Mouse (Mus musculus): ENCODE data around the gene Mars2. TPM values are rescaled to one million over a fixed set of nuclear protein-coding genes. Genes with fewer than 3 reads are reported as not detected.

Gene Mars2
- polyA plus RNA-seq, 1 experiment from 2014 or later: 2.8 TPM

- Histone ChIP-seq H3K27ac (ENCODE audit: low read depth, low read length) (no peak overlapping the region), H3K27me3 (ENCODE audit: control insufficient read depth, insufficient read depth, low read length) (peaks cover 2% of the 10 kb centered on the region; the same call in 1 of the 2 replicates), H3K4me2 (no peak overlapping the region), H3K4me1 (ENCODE audit: control insufficient read depth, insufficient read depth, low read length) (peaks cover 8% of the 10 kb centered on the region; the same call in 1 of the 2 replicates), H3K36me3 (ENCODE audit: control insufficient read depth, insufficient read depth, low read length) (no peaks in the 10 kb centered on the region), H3K4me3 (ENCODE audit: low read depth, low read length) (no peak overlapping the region), H3K9ac (ENCODE audit: low read length) (no peak overlapping the region), H3K9me3 (ENCODE audit: control insufficient read depth, low read length) (no peaks in the 10 kb centered on the region)
- DNase-seq (ENCODE audit: low spot score, missing footprints) (no peak), ATAC-seq (ENCODE audit: low FRiP score) (no peak)
- WGBS: 73% methylated on average over 18 of the region's 18 CpGs
Measured at GRCm38 (mm10) chr1:55201850-55202752, 34.9 kb upstream of the Mars2 start.

DNA sequence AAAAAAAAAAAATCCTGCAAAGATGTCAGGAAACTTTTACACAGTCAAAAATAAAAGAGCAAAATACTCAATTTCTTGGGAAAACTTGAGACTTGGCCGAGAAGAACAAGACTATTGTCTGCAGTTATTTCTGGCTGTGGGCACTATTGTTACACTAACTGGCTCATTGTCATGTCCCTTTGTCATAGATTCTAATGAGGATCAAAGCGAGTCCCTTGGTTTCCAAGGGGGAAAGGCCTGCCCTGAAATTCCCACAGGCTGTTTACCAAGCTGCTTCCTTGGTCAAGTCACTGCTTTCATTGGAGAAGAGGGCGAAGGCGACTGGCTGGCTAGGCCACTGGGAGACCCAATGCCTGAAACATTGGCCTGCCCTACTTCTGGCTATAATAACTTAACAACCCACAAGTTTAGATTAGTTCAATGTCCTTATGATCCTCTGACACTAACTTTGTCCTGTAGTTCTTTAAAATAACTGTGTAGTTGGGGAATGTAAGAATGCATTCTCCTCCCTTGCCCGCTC lies 31.1 kb upstream of the Mars2 start:
- ATAC-seq (ENCODE audit: low FRiP score) (0 out of 2 replicates have a peak, but pooled peaks have one; percentile 24), DNase-seq (ENCODE audit: low spot score, missing footprints) (peak; percentile 89)
- Histone ChIP-seq H3K36me3 (ENCODE audit: control insufficient read depth, insufficient read depth, low read length) (no peaks in the 10 kb centered on the region), H3K9ac (ENCODE audit: low read length) (no peak overlapping the region), H3K27me3 (ENCODE audit: control insufficient read depth, insufficient read depth, low read length) (no peaks in the 10 kb centered on the region), H3K4me3 (ENCODE audit: low read depth, low read length) (no peak overlapping the region), H3K4me1 (ENCODE audit: control insufficient read depth, insufficient read depth, low read length) (0 out of 2 replicates have a peak, but pooled peaks cover 3% of the 10 kb centered on the region), H3K27ac (ENCODE audit: low read depth, low read length) (no peak overlapping the region), H3K4me2 (no peak overlapping the region), H3K9me3 (ENCODE audit: control insufficient read depth, low read length) (no peaks in the 10 kb centered on the region)
- WGBS: 32% methylated on average over 5 of the region's 5 CpGs

- WGBS: 90% methylated on average over 6 of the region's 6 CpGs
Measured at GRCm38 (mm10) chr1:55207561-55207960, 29.4 kb upstream of the Mars2 start.

DNA sequence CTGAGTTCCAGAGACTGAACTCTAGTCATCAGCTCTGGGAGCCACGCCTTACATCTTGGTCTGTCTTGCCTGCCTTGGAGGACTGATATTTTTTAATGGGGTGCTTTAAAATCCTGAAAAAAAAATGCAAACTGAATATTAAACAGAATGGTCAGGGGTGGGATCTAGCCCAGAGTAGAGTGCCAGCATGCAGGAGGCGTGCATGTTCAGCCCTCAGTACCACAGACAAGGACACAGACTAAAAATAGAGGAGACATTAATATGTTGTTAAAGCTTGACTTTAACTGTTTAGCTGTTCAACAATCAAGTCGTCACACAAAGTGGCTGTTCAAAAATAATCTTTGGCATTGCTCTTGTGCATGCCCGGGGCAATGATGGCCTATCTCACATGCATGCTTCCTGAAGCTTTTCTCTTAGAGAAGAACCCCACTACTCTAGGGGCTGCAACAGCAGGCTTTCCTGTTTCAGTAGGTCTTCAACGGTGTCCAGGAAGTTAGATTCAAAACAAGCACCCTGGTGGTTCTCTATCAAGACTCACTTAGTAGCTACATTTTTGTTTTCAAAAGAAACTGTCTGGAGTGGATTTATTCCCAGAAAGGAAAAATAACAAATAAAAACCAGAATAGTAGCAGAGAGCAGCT lies 28.4 kb upstream of the Mars2 start:
- Histone ChIP-seq H3K9ac (ENCODE audit: low read length) (no peak overlapping the region), H3K9me3 (ENCODE audit: control insufficient read depth, low read length) (no peaks in the 10 kb centered on the region), H3K36me3 (ENCODE audit: control insufficient read depth, insufficient read depth, low read length) (no peaks in the 10 kb centered on the region), H3K4me2 (no peak overlapping the region), H3K4me3 (ENCODE audit: low read depth, low read length) (no peak overlapping the region), H3K4me1 (ENCODE audit: control insufficient read depth, insufficient read depth, low read length) (0 out of 2 replicates have a peak, but pooled peaks cover 3% of the 10 kb centered on the region), H3K27ac (ENCODE audit: low read depth, low read length) (no peak overlapping the region), H3K27me3 (ENCODE audit: control insufficient read depth, insufficient read depth, low read length) (no peaks in the 10 kb centered on the region)
- WGBS: 76% methylated on average over 5 of the region's 5 CpGs
- DNase-seq (ENCODE audit: low spot score, missing footprints): no peak
- ATAC-seq (ENCODE audit: low FRiP score): no peak

More at GRCm38 (mm10) chr1:55207561-55207960, 29.4 kb upstream of the Mars2 start:
- H3K4me1 ChIP-seq (ENCODE audit: control insufficient read depth, insufficient read depth, low read length): 0 out of 2 replicates have a peak, but pooled peaks cover 3% of the 10 kb centered on the region
- H3K27ac ChIP-seq (ENCODE audit: low read depth, low read length): no peak overlapping the region
- no peak overlapping the region for H3K9ac ChIP-seq (ENCODE audit: low read length)
- no peak overlapping the region for H3K4me2 ChIP-seq
- H3K9me3 ChIP-seq (ENCODE audit: control insufficient read depth, low read length): no peaks in the 10 kb centered on the region
- no peaks in the 10 kb centered on the region for H3K36me3 ChIP-seq (ENCODE audit: control insufficient read depth, insufficient read depth, low read length)
- ATAC-seq (ENCODE audit: low FRiP score) (no peak), DNase-seq (ENCODE audit: low spot score, missing footprints) (no peak)
- no peaks in the 10 kb centered on the region for H3K27me3 ChIP-seq (ENCODE audit: control insufficient read depth, insufficient read depth, low read length)
- no peak overlapping the region for H3K4me3 ChIP-seq (ENCODE audit: low read depth, low read length)

- DNase-seq (ENCODE audit: low spot score, missing footprints) (no peak), ATAC-seq (ENCODE audit: low FRiP score) (no peak)
- no peaks in the 10 kb centered on the region for H3K27me3 ChIP-seq (ENCODE audit: control insufficient read depth, insufficient read depth, low read length)
- no peaks in the 10 kb centered on the region for H3K9me3 ChIP-seq (ENCODE audit: control insufficient read depth, low read length)
- H3K36me3 ChIP-seq (ENCODE audit: control insufficient read depth, insufficient read depth, low read length): no peaks in the 10 kb centered on the region
- WGBS: 50% methylated on average over 12 of the region's 12 CpGs
- no peak overlapping the region for H3K4me3 ChIP-seq (ENCODE audit: low read depth, low read length)
- no peak overlapping the region for H3K9ac ChIP-seq (ENCODE audit: low read length)
- no peak overlapping the region for H3K27ac ChIP-seq (ENCODE audit: low read depth, low read length)
- no peak overlapping the region for H3K4me2 ChIP-seq
- H3K4me1 ChIP-seq (ENCODE audit: control insufficient read depth, insufficient read depth, low read length): 0 out of 2 replicates have a peak, but pooled peaks cover 3% of the 10 kb centered on the region
Measured at GRCm38 (mm10) chr1:55210202-55210965, 26.6 kb upstream of the Mars2 start.

DNA sequence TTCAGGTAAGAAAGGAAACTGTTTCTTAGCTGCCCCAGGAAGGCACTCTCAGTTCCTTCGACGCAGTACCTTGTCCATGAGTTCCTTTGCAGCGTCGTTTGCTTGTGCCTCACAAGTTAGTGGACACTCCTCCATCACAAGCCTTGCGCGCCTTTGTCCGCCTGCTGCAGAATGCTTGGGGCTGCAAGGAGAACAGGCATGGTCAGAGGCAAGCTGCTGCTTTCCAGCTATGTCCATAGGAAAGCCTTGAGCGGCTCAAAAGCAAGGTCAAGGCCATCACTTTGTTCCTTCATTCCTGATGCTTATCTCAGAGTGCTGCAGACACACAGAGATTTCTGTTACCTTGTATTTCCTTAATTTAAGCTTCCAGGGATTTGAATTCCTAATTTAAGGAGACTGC lies 25.9 kb upstream of the Mars2 start:
- Histone ChIP-seq H3K9me3 (ENCODE audit: control insufficient read depth, low read length) (no peaks in the 10 kb centered on the region), H3K27me3 (ENCODE audit: control insufficient read depth, insufficient read depth, low read length) (no peaks in the 10 kb centered on the region), H3K9ac (ENCODE audit: low read length) (no peak overlapping the region), H3K4me1 (ENCODE audit: control insufficient read depth, insufficient read depth, low read length) (0 out of 2 replicates have a peak, but pooled peaks cover 2% of the 10 kb centered on the region), H3K4me2 (no peak overlapping the region), H3K27ac (ENCODE audit: low read depth, low read length) (no peak overlapping the region), H3K4me3 (ENCODE audit: low read depth, low read length) (no peak overlapping the region), H3K36me3 (ENCODE audit: control insufficient read depth, insufficient read depth, low read length) (no peaks in the 10 kb centered on the region)
- WGBS: 77% methylated on average over 8 of the region's 8 CpGs
- ATAC-seq (ENCODE audit: low FRiP score) (no peak), DNase-seq (ENCODE audit: low spot score, missing footprints) (no peak)

DNA sequence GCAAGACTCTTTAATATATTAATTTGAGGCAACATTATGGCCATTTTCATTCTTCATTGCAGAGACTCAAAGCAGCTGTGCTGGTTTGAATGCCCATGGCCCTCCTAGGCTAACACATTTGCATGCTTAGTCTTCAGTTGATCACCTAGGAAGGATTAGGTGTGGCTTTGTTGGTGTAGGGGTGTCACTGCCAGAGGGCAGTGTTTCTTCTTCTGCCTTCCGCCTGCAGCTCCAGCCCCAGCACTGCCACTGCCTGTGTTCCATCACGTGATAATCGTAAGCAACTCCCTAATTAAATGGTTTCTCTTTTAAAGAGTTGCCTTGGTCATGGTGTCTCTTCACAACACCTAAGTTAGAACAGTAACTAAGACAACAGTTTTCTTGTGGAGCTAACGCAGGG lies 24.2 kb upstream of the Mars2 start:
- H3K27me3 ChIP-seq (ENCODE audit: control insufficient read depth, insufficient read depth, low read length): no peaks in the 10 kb centered on the region
- DNase-seq (ENCODE audit: low spot score, missing footprints): no peak
- WGBS: 82% methylated on average over 4 of the region's 4 CpGs
- H3K4me1 ChIP-seq (ENCODE audit: control insufficient read depth, insufficient read depth, low read length): no peaks in the 10 kb centered on the region
- no peaks in the 10 kb centered on the region for H3K9me3 ChIP-seq (ENCODE audit: control insufficient read depth, low read length)
- ATAC-seq (ENCODE audit: low FRiP score): no peak
- H3K4me3 ChIP-seq (ENCODE audit: low read depth, low read length): no peak overlapping the region
- H3K36me3 ChIP-seq (ENCODE audit: control insufficient read depth, insufficient read depth, low read length): no peaks in the 10 kb centered on the region
- no peak overlapping the region for H3K27ac ChIP-seq (ENCODE audit: low read depth, low read length)
- H3K9ac ChIP-seq (ENCODE audit: low read length): no peak overlapping the region
- no peak overlapping the region for H3K4me2 ChIP-seq

GRCm38 (mm10) chr1:55213475-55213874 lies 23.5 kb upstream of the Mars2 start:
- H3K4me2 ChIP-seq: no peak overlapping the region
- 82% methylated on average over 6 of the region's 6 CpGs for WGBS
- ATAC-seq (ENCODE audit: low FRiP score): no peak

More at GRCm38 (mm10) chr1:55213475-55213874, 23.5 kb upstream of the Mars2 start:
- no peaks in the 10 kb centered on the region for H3K27me3 ChIP-seq (ENCODE audit: control insufficient read depth, insufficient read depth, low read length)
- H3K27ac ChIP-seq (ENCODE audit: low read depth, low read length): no peak overlapping the region
- H3K4me1 ChIP-seq (ENCODE audit: control insufficient read depth, insufficient read depth, low read length): no peaks in the 10 kb centered on the region
- H3K36me3 ChIP-seq (ENCODE audit: control insufficient read depth, insufficient read depth, low read length): no peaks in the 10 kb centered on the region
- DNase-seq (ENCODE audit: low spot score, missing footprints): no peak
- H3K4me3 ChIP-seq (ENCODE audit: low read depth, low read length): no peak overlapping the region
- no peaks in the 10 kb centered on the region for H3K9me3 ChIP-seq (ENCODE audit: control insufficient read depth, low read length)
- H3K9ac ChIP-seq (ENCODE audit: low read length): no peak overlapping the region

Measured in midbrain, embryonic 11.5 days (tissue).